Mouse (Mus musculus) heart, postnatal 0 days (tissue): ENCODE measurements around the gene Coq5. TPM values are rescaled to one million over a fixed set of nuclear protein-coding genes. Genes with fewer than 3 reads are reported as not detected.

Experiments
- ATAC-seq: fragments of 200-750 bp; cut with Nextera tagmentation; 2 replicates; pipeline ENCODE4 v1.8.0; 2017; ENCODE audit warnings: low read depth, moderate number of reproducible peaks, moderate library complexity; ENCODE audit not compliant: insufficient read depth
- DNase-seq: peaks from one replicate; pipeline ENCODE4 v3.0.0-alpha.2; 2016; ENCODE audit warnings: low spot score
- H3K27ac ChIP-seq: fragments of 300-500 bp; sonication (generic); 2 replicates; pipeline ENCODE4 v1.5.1; 2014; ENCODE audit warnings: low read depth, mild to moderate bottlenecking
- H3K27me3 ChIP-seq: fragments of 300-500 bp; sonication (generic); 2 replicates; pipeline ENCODE4 v1.6.1; 2014; ENCODE audit warnings: low read length, mixed read lengths; ENCODE audit not compliant: control insufficient read depth, insufficient read depth
- H3K36me3 ChIP-seq: fragments of 300-500 bp; sonication (generic); replicated peaks from 2 replicates; pipeline ENCODE4 v1.6.1; 2014; ENCODE audit warnings: low read length, mixed read lengths; ENCODE audit not compliant: control insufficient read depth, insufficient read depth
- H3K4me1 ChIP-seq: fragments of 300-500 bp; sonication (generic); 2 replicates; pipeline ENCODE4 v1.6.1; 2014; ENCODE audit warnings: antibody characterized with exemption; ENCODE audit not compliant: control insufficient read depth, insufficient read depth
- H3K4me2 ChIP-seq: fragments of 300-500 bp; sonication (generic); 2 replicates; pipeline ENCODE4 v1.6.1; 2014; ENCODE audit warnings: low read depth, mild to moderate bottlenecking, low read length, moderate library complexity
- H3K4me3 ChIP-seq: fragments of 300-500 bp; sonication (generic); 2 replicates; pipeline ENCODE4 v1.5.1; 2014; ENCODE audit warnings: low read depth, low read length
- H3K9ac ChIP-seq: fragments of 300-500 bp; sonication (generic); replicated peaks from 2 replicates; pipeline ENCODE4 v1.6.1; 2014; ENCODE audit warnings: low read depth, low read length, mixed read lengths
- H3K9me3 ChIP-seq: fragments of 300-500 bp; sonication (generic); replicated peaks from 2 replicates; pipeline ENCODE4 v1.6.1; 2016; ENCODE audit warnings: low read length; ENCODE audit not compliant: control insufficient read depth
- CTCF ChIP-seq: IDR thresholded peaks from 2 replicates; pipeline ENCODE4 v1.5.1; 2016; ENCODE audit warnings: antibody characterized with exemption, control low read depth, low read depth
- EP300 ChIP-seq: IDR thresholded peaks from 2 replicates; pipeline ENCODE4 v1.6.1; 2016; ENCODE audit warnings: antibody characterized with exemption, low read depth
- WGBS: fragments of 180-500 bp; shearing (Covaris S2); extraction: QIAGEN DNeasy Blood & Tissue Kit; methylation state at CpG from one replicate; pipeline ENCODE4 v1.1.7; 2014; 5-methylcytosine and 5-hydroxymethylcytosine counted together
- polyA plus RNA-seq: library from polyadenylated mRNA; unstranded; fragments of >200 nt; fragmentation: Nextera tagmentation; extraction: Ambion mirVana; gene quantifications from 2 replicates; pipeline ENCODE4 v1.2.1, GENCODE M21; 2015
- total RNA-seq: library from RNA; depleted of rRNA; stranded (reverse); fragments of >200 nt; gene quantifications from 2 replicates; pipeline ENCODE4 v1.2.3, GENCODE M21; 2014; ENCODE audit warnings: low replicate concordance

Gene Coq5
- total and polyA plus RNA-seq, 2 experiments from 2014 or later, result 82.7 to 116 TPM

- no peak overlapping the region for H3K27ac ChIP-seq
- WGBS, result 78% methylated on average over 11 of the region's 11 CpGs
- no peak for ATAC-seq
These were observed 39.3 kb upstream of the Coq5 start for GRCm38 (mm10) chr5:115240191-115240590.

GRCm38 (mm10) chr5:115255472-115255871 is 24.0 kb upstream of the Coq5 start:
- no peaks in the 10 kb centered on the region for H3K9me3 ChIP-seq
- H3K36me3 ChIP-seq, result peaks cover 67% of the 10 kb centered on the region
- TF ChIP-seq CTCF (no peak), EP300 (no peak)
- H3K27me3 ChIP-seq, result no peaks in the 10 kb centered on the region
- H3K4me1 ChIP-seq, result no peaks in the 10 kb centered on the region
- no peak overlapping the region for H3K4me3 ChIP-seq
- no peak overlapping the region for H3K27ac ChIP-seq
- no peak overlapping the region for H3K4me2 ChIP-seq
- no peak overlapping the region for H3K9ac ChIP-seq
- 81% methylated on average over 1 of the region's 1 CpGs for WGBS
- ATAC-seq (no peak), DNase-seq (no peak)

More at GRCm38 (mm10) chr5:115240191-115240590, 39.3 kb upstream of the Coq5 start:
- Histone ChIP-seq H3K27me3 (no peaks in the 10 kb centered on the region), H3K36me3 (peaks cover 54% of the 10 kb centered on the region), H3K9ac (no peak overlapping the region), H3K9me3 (no peaks in the 10 kb centered on the region), H3K4me3 (no peak overlapping the region), H3K4me2 (no peak overlapping the region), H3K4me1 (0 out of 2 replicates have a peak, but pooled peaks cover 6% of the 10 kb centered on the region)
- TF ChIP-seq CTCF (no peak), EP300 (no peak)
- DNase-seq, result no peak

- DNase-seq (no peak), ATAC-seq (no peak)
- Histone ChIP-seq H3K36me3 (peaks cover 53% of the 10 kb centered on the region), H3K4me1 (no peaks in the 10 kb centered on the region), H3K9me3 (no peaks in the 10 kb centered on the region), H3K4me3 (no peak overlapping the region), H3K27me3 (no peaks in the 10 kb centered on the region), H3K9ac (no peak overlapping the region), H3K4me2 (no peak overlapping the region), H3K27ac (no peak overlapping the region)
- TF ChIP-seq CTCF (no peak), EP300 (no peak)
- WGBS, result 90% methylated on average over 10 of the region's 10 CpGs
These were observed 22.4 kb upstream of the Coq5 start for GRCm38 (mm10) chr5:115256909-115257546.

GRCm38 (mm10) chr5:115260356-115260755 is 19.1 kb upstream of the Coq5 start:
- H3K9ac ChIP-seq, result no peak overlapping the region
- H3K4me1 ChIP-seq, result no peaks in the 10 kb centered on the region
- ATAC-seq (no peak), DNase-seq (no peak)
- no peak overlapping the region for H3K4me2 ChIP-seq
- no peaks in the 10 kb centered on the region for H3K9me3 ChIP-seq
- no peaks in the 10 kb centered on the region for H3K27me3 ChIP-seq
- WGBS, result 74% methylated on average over 6 of the region's 6 CpGs
- H3K4me3 ChIP-seq, result no peak overlapping the region
- no peak overlapping the region for H3K27ac ChIP-seq
- TF ChIP-seq CTCF, result no peak
- no peak for TF ChIP-seq EP300
- peaks cover 52% of the 10 kb centered on the region for H3K36me3 ChIP-seq

- ATAC-seq, result no peak
- 85% methylated on average over 8 of the region's 8 CpGs for WGBS
- DNase-seq, result no peak
- Histone ChIP-seq H3K4me1 (0 out of 2 replicates have a peak, but pooled peaks cover 4% of the 10 kb centered on the region), H3K27me3 (no peaks in the 10 kb centered on the region), H3K9me3 (no peaks in the 10 kb centered on the region), H3K36me3 (peaks cover 44% of the 10 kb centered on the region), H3K9ac (no peak overlapping the region), H3K4me2 (no peak overlapping the region), H3K4me3 (no peak overlapping the region), H3K27ac (no peak overlapping the region)
- no peak for TF ChIP-seq EP300
- no peak for TF ChIP-seq CTCF
These were observed 18.3 kb upstream of the Coq5 start for GRCm38 (mm10) chr5:115261141-115261540.

GRCm38 (mm10) chr5:115261880-115262279 is 17.6 kb upstream of the Coq5 start:
- H3K36me3 ChIP-seq, result peaks cover 37% of the 10 kb centered on the region
- H3K9me3 ChIP-seq, result no peaks in the 10 kb centered on the region
- H3K27me3 ChIP-seq, result no peaks in the 10 kb centered on the region
- no peak for ATAC-seq
- no peak overlapping the region for H3K4me2 ChIP-seq
- 83% methylated on average over 1 of the region's 1 CpGs for WGBS
- TF ChIP-seq CTCF, result no peak
- DNase-seq, result no peak
- no peak overlapping the region for H3K27ac ChIP-seq
- peaks cover 10% of the 10 kb centered on the region for H3K4me1 ChIP-seq
- H3K4me3 ChIP-seq, result no peak overlapping the region
- no peak overlapping the region for H3K9ac ChIP-seq
